Mouse (Mus musculus) MEL (cell line): ENCODE results near the gene Cntf. TPM values are rescaled to one million over a fixed set of nuclear protein-coding genes. Genes with fewer than 3 reads are reported as not detected.

Source experiments
- DNase-seq: peaks from one replicate; pipeline ENCODE4 v3.0.0; 2011; ENCODE audit warnings: low read depth, low spot score
- H3K27ac ChIP-seq: 2 replicates; pipeline ENCODE4 v1.5.1; 2012; ENCODE audit warnings: low read depth, mild to moderate bottlenecking, control low read depth, low read length, moderate library complexity; ENCODE audit not compliant: control insufficient read depth
- H3K27me3 ChIP-seq, 2 experiments: fragments of 150-350 bp in 1 of 2; sonication (generic) in 1 of 2; 2 replicates each; pipeline ENCODE4 v1.6.1; 2012; ENCODE audit warnings: low read length in 2 of 2, mild to moderate bottlenecking in 2 of 2, improper control_type of control experiment in 1 of 2, moderate library complexity in 1 of 2; ENCODE audit not compliant: insufficient read depth in 2 of 2, control insufficient read depth in 1 of 2
- H3K36me3 ChIP-seq, 2 experiments: 2 replicates each; pipeline ENCODE4 v1.6.1; 2012 to 2014; ENCODE audit warnings: low read length in 2 of 2, improper control_type of control experiment in 1 of 2, inconsistent platforms in 1 of 2, mild to moderate bottlenecking in 1 of 2; ENCODE audit not compliant: insufficient read depth in 2 of 2, control insufficient read depth in 1 of 2
- H3K4me1 ChIP-seq, 2 experiments: fragments of 150-350 bp in 1 of 2; sonication (generic) in 1 of 2; 2 replicates each; pipeline ENCODE4 v1.6.1; 2012; ENCODE audit warnings: low read length in 2 of 2, improper control_type of control experiment in 1 of 2, mild to moderate bottlenecking in 1 of 2; ENCODE audit not compliant: insufficient read depth in 2 of 2, control insufficient read depth in 1 of 2
- H3K4me3 ChIP-seq, 2 experiments: fragments of 150-350 bp in 1 of 2; sonication (generic) in 1 of 2; 2 replicates each; pipeline ENCODE4 v1.5.1; 2012; ENCODE audit warnings: low read depth in 2 of 2, low read length in 2 of 2, mild to moderate bottlenecking in 2 of 2, moderate library complexity in 2 of 2, control low read depth in 1 of 2, improper control_type of control experiment in 1 of 2; ENCODE audit not compliant: control insufficient read depth in 1 of 2, insufficient read depth in 1 of 2
- H3K79me2 ChIP-seq: 2 replicates; pipeline ENCODE4 v1.6.1; 2012; ENCODE audit warnings: mild to moderate bottlenecking, low read length, moderate library complexity; ENCODE audit not compliant: control insufficient read depth, poor library complexity, insufficient read depth
- H3K9ac ChIP-seq: 2 replicates; pipeline ENCODE4 v1.6.1; 2012; ENCODE audit warnings: low read depth, mild to moderate bottlenecking, control low read depth, low read length, moderate library complexity; ENCODE audit not compliant: control insufficient read depth, poor library complexity, severe bottlenecking
- H3K9me3 ChIP-seq: fragments of 150-350 bp; sonication (generic); replicated peaks from 2 replicates; pipeline ENCODE4 v1.6.1; 2012; ENCODE audit warnings: mild to moderate bottlenecking, low read length, improper control_type of control experiment, moderate library complexity; ENCODE audit not compliant: insufficient read depth
- BHLHE40 ChIP-seq: IDR thresholded peaks from 2 replicates; pipeline ENCODE4 v1.6.1; 2012; ENCODE audit warnings: low read depth, mild to moderate bottlenecking, inconsistent platforms, low read length, improper control_type of control experiment, borderline replicate concordance
- CHD1 ChIP-seq: IDR thresholded peaks from 2 replicates; pipeline ENCODE4 v1.6.1; 2012; ENCODE audit warnings: low read depth, mild to moderate bottlenecking, inconsistent platforms, low read length, improper control_type of control experiment
- CHD2 ChIP-seq: IDR thresholded peaks from 2 replicates; pipeline ENCODE4 v1.6.1; 2011; ENCODE audit warnings: low read length, improper control_type of control experiment
- CTCF ChIP-seq, 3 experiments: IDR thresholded peaks in 2 of 3; conservative IDR thresholded peaks in 1 of 3; 2 replicates each; pipeline ENCODE4 v1.5.1; 2011 to 2012; ENCODE audit warnings: low read length in 3 of 3, low read depth in 2 of 3, mild to moderate bottlenecking in 2 of 3, improper control_type of control experiment in 1 of 3, inconsistent platforms in 1 of 3, mixed read lengths in 1 of 3, moderate library complexity in 1 of 3; ENCODE audit not compliant: control insufficient read depth in 1 of 3, insufficient read depth in 1 of 3, poor library complexity in 1 of 3, severe bottlenecking in 1 of 3
- E2F4 ChIP-seq: IDR thresholded peaks from 2 replicates; pipeline ENCODE4 v1.6.1; 2011; ENCODE audit warnings: low read depth, low read length, improper control_type of control experiment, borderline replicate concordance
- ELF1 ChIP-seq: IDR thresholded peaks from 2 replicates; pipeline ENCODE4 v1.6.1; 2014; ENCODE audit warnings: low read depth, mild to moderate bottlenecking, inconsistent platforms, low read length, improper control_type of control experiment, moderate library complexity
- ETS1 ChIP-seq: IDR thresholded peaks from 2 replicates; pipeline ENCODE4 v1.6.1; 2012; ENCODE audit warnings: low read depth, mild to moderate bottlenecking, inconsistent platforms, low read length, improper control_type of control experiment, moderate library complexity
- GATA1 ChIP-seq: IDR thresholded peaks from 2 replicates; pipeline ENCODE4 v1.6.1; 2011; ENCODE audit warnings: low read depth, low read length, improper control_type of control experiment
- JUND ChIP-seq: IDR thresholded peaks from 2 replicates; pipeline ENCODE4 v1.6.1; 2011; ENCODE audit warnings: low read depth, mild to moderate bottlenecking, improper control_type of control experiment, low read length
- KAT2A ChIP-seq: conservative IDR thresholded peaks from 2 replicates; pipeline ENCODE4 v1.6.1; 2012; ENCODE audit warnings: low read depth, low read length, improper control_type of control experiment, inconsistent platforms
- MAFK ChIP-seq: IDR thresholded peaks from 2 replicates; pipeline ENCODE4 v1.6.1; 2011; ENCODE audit warnings: low read depth, mild to moderate bottlenecking, low read length, improper control_type of control experiment, borderline replicate concordance
- MAX ChIP-seq: IDR thresholded peaks from 2 replicates; pipeline ENCODE4 v1.6.1; 2011; ENCODE audit warnings: low read length, improper control_type of control experiment
- MAZ ChIP-seq: IDR thresholded peaks from 2 replicates; pipeline ENCODE4 v1.6.1; 2012; ENCODE audit warnings: low read depth, mild to moderate bottlenecking, inconsistent platforms, low read length, improper control_type of control experiment
- MEF2A ChIP-seq: IDR thresholded peaks from 2 replicates; pipeline ENCODE4 v1.6.1; 2014; ENCODE audit warnings: low read depth, mild to moderate bottlenecking, inconsistent platforms, low read length, improper control_type of control experiment; ENCODE audit not compliant: poor library complexity, insufficient replicate concordance, severe bottlenecking; ENCODE audit errors: extremely low read depth
- MXI1 ChIP-seq: IDR thresholded peaks from 2 replicates; pipeline ENCODE4 v1.6.1; 2011; ENCODE audit warnings: mild to moderate bottlenecking, low read depth, low read length, improper control_type of control experiment
- MYB ChIP-seq: IDR thresholded peaks from 2 replicates; pipeline ENCODE4 v1.6.1; 2011; ENCODE audit warnings: mild to moderate bottlenecking, low read depth, low read length, improper control_type of control experiment
- MYC ChIP-seq: IDR thresholded peaks from 2 replicates; pipeline ENCODE4 v1.6.1; 2011; ENCODE audit warnings: low read depth, mild to moderate bottlenecking, low read length, improper control_type of control experiment, moderate library complexity
- NRF1 ChIP-seq: IDR thresholded peaks from 2 replicates; pipeline ENCODE4 v1.6.1; 2014; ENCODE audit warnings: low read depth, mild to moderate bottlenecking, inconsistent platforms, low read length, improper control_type of control experiment, moderate library complexity; ENCODE audit not compliant: poor library complexity, insufficient read depth, severe bottlenecking
- POLR2AphosphoS2 ChIP-seq: IDR thresholded peaks from 2 replicates; pipeline ENCODE4 v1.6.1; 2011; ENCODE audit warnings: low read length, improper control_type of control experiment
- RAD21 ChIP-seq: IDR thresholded peaks from 2 replicates; pipeline ENCODE4 v1.6.1; 2011; ENCODE audit warnings: mild to moderate bottlenecking, low read depth, low read length, improper control_type of control experiment
- RCOR1 ChIP-seq: IDR thresholded peaks from 2 replicates; pipeline ENCODE4 v1.6.1; 2012; ENCODE audit warnings: low read depth, mild to moderate bottlenecking, inconsistent platforms, low read length, improper control_type of control experiment
- SMC3 ChIP-seq: IDR thresholded peaks from 2 replicates; pipeline ENCODE4 v1.6.1; 2011; ENCODE audit warnings: low read depth, low read length, improper control_type of control experiment
- TAL1 ChIP-seq: IDR thresholded peaks from 2 replicates; pipeline ENCODE4 v1.6.1; 2012; ENCODE audit warnings: mild to moderate bottlenecking, inconsistent platforms, low read length, moderate library complexity, mixed read lengths
- TBP ChIP-seq: IDR thresholded peaks from 2 replicates; pipeline ENCODE4 v1.8.0; 2011; ENCODE audit warnings: low read depth, low read length, improper control_type of control experiment
- TCF12 ChIP-seq: IDR thresholded peaks from 2 replicates; pipeline ENCODE4 v1.6.1; 2014; ENCODE audit warnings: low read depth, mild to moderate bottlenecking, inconsistent platforms, low read length, improper control_type of control experiment, moderate library complexity
- USF2 ChIP-seq, 2 experiments: IDR thresholded peaks; 2 replicates each; pipeline ENCODE4 v1.6.1; 2011 to 2012; ENCODE audit warnings: improper control_type of control experiment in 2 of 2, low read length in 2 of 2, borderline replicate concordance in 1 of 2, inconsistent platforms in 1 of 2, low read depth in 1 of 2, mild to moderate bottlenecking in 1 of 2; ENCODE audit not compliant: insufficient read depth in 1 of 2
- ZC3H11A ChIP-seq: IDR thresholded peaks from 2 replicates; pipeline ENCODE4 v1.6.1; 2012; ENCODE audit warnings: low read depth, mild to moderate bottlenecking, inconsistent platforms, low read length, improper control_type of control experiment
- ZKSCAN1 ChIP-seq: IDR thresholded peaks from 2 replicates; pipeline ENCODE4 v1.6.1; 2012; ENCODE audit warnings: low read depth, mild to moderate bottlenecking, inconsistent platforms, low read length, improper control_type of control experiment, moderate library complexity
- ZMIZ1 ChIP-seq: IDR thresholded peaks from 2 replicates; pipeline ENCODE4 v1.6.1; 2012; ENCODE audit warnings: low read depth, mild to moderate bottlenecking, inconsistent platforms, low read length, improper control_type of control experiment, moderate library complexity
- ZNF384 ChIP-seq: IDR thresholded peaks from 2 replicates; pipeline ENCODE4 v1.6.1; 2012; ENCODE audit warnings: low read depth, mild to moderate bottlenecking, inconsistent platforms, low read length, improper control_type of control experiment
- polyA plus RNA-seq, 2 experiments: library from polyadenylated mRNA; stranded (reverse) in 1 of 2; unstranded in 1 of 2; fragments of >175 nt in 1 of 2; fragments of >200 nt in 1 of 2; gene quantifications; 2 replicates each; pipeline versions ENCODE4 v1.2.1 to v1.2.4; 2012; ENCODE audit warnings: low replicate concordance in 2 of 2, low read depth in 1 of 2; ENCODE audit not compliant: insufficient read length in 2 of 2, insufficient read depth in 1 of 2, missing spikeins in 1 of 2
- total RNA-seq: library from RNA; depleted of rRNA; stranded (reverse); fragments of 300-350 nt; gene quantifications from 2 replicates; pipeline ENCODE4 v1.2.3, GENCODE M21; 2012

Cntf gene
- total and polyA plus RNA-seq, 3 experiments = 3.2 to 8.2 TPM; not detected in 1

GRCm38 (mm10) chr19:12770888-12771287, 5.5 kb upstream of the Cntf start:
- Histone ChIP-seq H3K27ac (no peak overlapping the region), H3K9ac (no peak overlapping the region), H3K4me3 (no peak overlapping the region), H3K9me3 (no peaks in the 10 kb centered on the region), H3K79me2 (no peaks in the 10 kb centered on the region), H3K36me3 (peaks cover 0 to 51% of the 10 kb centered on the region in 2 experiments; a peak in 2 of 4 replicates), H3K27me3 (no peaks in the 10 kb centered on the region), H3K4me1 (no peaks in the 10 kb centered on the region)
- DNase-seq = no peak
- TF ChIP-seq ZNF384 (no peak), BHLHE40 (no peak), CTCF (IDR thresholded peaks at IDR 0.05 in 2 of 3, conservative IDR thresholded peaks at IDR 0.05 in 1 of 3; ENCODE audit: control insufficient read depth in 1 of 3, insufficient read depth in 1 of 3, low read depth in 2 of 3, low read length in 3 of 3, poor library complexity in 1 of 3, severe bottlenecking in 1 of 3) (no peak)

DNA sequence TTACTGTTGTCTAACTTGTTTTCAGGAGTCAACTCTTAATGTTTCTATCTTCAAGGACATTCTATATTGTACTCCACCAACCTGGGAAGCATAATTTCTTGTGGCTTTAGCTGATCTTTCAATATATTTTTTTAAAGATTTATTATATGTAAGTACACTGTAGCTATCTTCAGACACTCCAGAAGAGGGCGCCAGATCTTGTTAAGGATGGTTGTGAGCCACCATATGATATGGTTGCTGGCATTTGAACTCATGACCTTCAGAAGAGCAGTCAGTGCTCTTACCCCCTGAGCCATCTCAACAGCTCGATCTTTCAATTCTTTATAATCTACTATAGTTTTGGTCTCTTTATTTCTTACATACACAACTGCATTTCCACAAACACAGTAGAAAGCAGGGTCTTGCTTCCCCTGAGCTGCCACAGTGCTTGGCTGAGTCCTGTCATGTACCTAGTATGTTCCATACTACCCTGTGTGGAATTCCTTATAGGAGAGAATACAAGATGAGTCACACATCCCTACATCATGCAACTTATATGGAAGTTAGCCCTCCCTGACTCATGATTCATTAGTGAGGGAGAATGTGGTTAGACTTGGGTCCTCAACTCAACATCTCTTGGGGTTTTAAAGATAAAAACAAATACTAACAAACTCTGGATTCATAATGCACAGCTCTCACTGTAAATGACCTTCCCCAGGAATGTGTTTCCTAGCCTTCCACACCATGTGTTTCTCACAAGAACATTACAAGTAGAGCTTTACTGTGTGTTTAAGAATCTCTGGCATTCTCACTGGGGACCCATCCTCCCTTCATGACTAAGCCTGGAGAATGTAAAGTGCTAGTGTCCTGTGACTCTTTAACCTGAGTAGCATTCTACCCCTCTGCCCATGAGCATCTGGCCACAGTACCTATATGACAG, 3.0 kb downstream of the Cntf start:
- Histone ChIP-seq H3K4me3 (no peak overlapping the region), H3K9ac (no peak overlapping the region), H3K36me3 (peaks cover 0 to 10% of the 10 kb centered on the region in 2 experiments; a peak in 1 of 4 replicates), H3K9me3 (no peaks in the 10 kb centered on the region), H3K27ac (no peak overlapping the region), H3K4me1 (no peaks in the 10 kb centered on the region), H3K27me3 (no peaks in the 10 kb centered on the region), H3K79me2 (no peaks in the 10 kb centered on the region)
- DNase-seq = peak; percentile 27
- TF ChIP-seq MYC = no peak
- no peak for TF ChIP-seq ZKSCAN1
- TF ChIP-seq E2F4 = no peak
- TF ChIP-seq ELF1 = no peak
- TF ChIP-seq TBP = no peak
- no peak for TF ChIP-seq NRF1
- TF ChIP-seq ZC3H11A = 0 out of 2 replicates have a peak, but pooled peaks have one; percentile 14
- no peak for TF ChIP-seq ZMIZ1
- TF ChIP-seq GATA1 = no peak
- TF ChIP-seq JUND = no peak
- peak; percentile 43 for TF ChIP-seq SMC3
- TF ChIP-seq MXI1 = no peak
- no peak for TF ChIP-seq MAX
- no peak for TF ChIP-seq ETS1
- no peak for TF ChIP-seq RCOR1
- no peak for TF ChIP-seq TAL1
- peak; percentile 25 for TF ChIP-seq RAD21
- TF ChIP-seq KAT2A = no peak
- TF ChIP-seq MAZ = no peak
- TF ChIP-seq CHD2 = no peak
- no peak for TF ChIP-seq USF2 (IDR thresholded peaks at IDR 0.05; ENCODE audit: borderline replicate concordance in 1 of 2, insufficient read depth in 1 of 2, low read depth in 1 of 2, low read length in 2 of 2)
- no peak for TF ChIP-seq ZNF384
- TF ChIP-seq TCF12 = no peak
- TF ChIP-seq POLR2AphosphoS2 = 0 out of 2 replicates have a peak, but pooled peaks have one; percentile 56
- no peak for TF ChIP-seq MAFK
- no peak for TF ChIP-seq CHD1
- TF ChIP-seq MYB = no peak
- TF ChIP-seq MEF2A = no peak
